Mouse (Mus musculus): ENCODE results near the gene Shisa5.

- TF ChIP-seq POLR2A (IDR thresholded peaks at IDR 0.05; ENCODE audit: low read depth, low read length) (no peak; the same call in 1 of the 2 replicates), CTCF (IDR thresholded peaks at IDR 0.05; ENCODE audit: extremely low read depth, insufficient read length, insufficient replicate concordance, low read depth, low read length) (no peak)
Measured at GRCm38 (mm10) chr9:109027521-109027920, 10.8 kb upstream of the Shisa5 start.
